Mouse (Mus musculus) right cerebral cortex, postnatal 36 days (tissue): ENCODE measurements around the gene Ptprn2.

Source experiments
- DNase-seq, 2 experiments: peaks; one replicate each; pipeline ENCODE4 v3.0.0; 2022; ENCODE audit warnings: low spot score in 2 of 2, mixed read lengths in 1 of 2

The Ptprn2 gene

DNA sequence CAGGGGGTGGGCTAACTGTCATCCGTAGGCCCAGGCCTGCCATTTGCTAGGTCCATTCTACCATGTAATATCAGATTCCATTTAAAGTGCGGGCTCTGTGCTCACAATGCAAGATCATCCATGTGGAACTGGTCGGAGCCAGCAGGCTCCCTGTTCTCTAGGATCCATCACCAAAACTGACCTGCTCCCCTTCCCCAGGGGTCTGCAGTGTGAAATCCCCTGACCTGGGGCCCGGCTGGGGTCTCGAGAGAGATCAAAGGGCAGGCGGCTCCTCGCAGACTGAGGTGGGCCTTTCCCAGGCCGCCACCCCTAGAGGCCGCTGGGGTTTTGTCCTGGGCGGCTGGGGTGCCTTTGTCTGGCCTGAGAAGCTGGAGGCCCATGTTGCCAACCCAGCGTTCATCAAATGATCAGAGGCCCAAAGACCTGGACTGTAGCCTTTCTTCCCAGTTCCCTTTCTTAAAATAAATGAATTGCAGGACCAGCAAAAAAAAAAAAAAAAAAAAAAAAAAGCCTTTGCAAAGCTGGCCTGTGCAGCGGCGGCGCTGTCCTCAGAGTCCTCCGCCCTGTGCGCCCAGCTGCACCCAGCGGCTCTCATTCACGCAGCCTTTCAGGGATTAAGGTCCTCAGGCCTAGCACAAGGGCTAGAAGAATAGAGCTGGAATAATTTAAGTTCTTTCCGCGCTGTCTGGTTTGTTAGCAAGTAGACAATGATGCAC lies 771.8 kb downstream of the Ptprn2 start:
- DNase-seq: no peak

DNA sequence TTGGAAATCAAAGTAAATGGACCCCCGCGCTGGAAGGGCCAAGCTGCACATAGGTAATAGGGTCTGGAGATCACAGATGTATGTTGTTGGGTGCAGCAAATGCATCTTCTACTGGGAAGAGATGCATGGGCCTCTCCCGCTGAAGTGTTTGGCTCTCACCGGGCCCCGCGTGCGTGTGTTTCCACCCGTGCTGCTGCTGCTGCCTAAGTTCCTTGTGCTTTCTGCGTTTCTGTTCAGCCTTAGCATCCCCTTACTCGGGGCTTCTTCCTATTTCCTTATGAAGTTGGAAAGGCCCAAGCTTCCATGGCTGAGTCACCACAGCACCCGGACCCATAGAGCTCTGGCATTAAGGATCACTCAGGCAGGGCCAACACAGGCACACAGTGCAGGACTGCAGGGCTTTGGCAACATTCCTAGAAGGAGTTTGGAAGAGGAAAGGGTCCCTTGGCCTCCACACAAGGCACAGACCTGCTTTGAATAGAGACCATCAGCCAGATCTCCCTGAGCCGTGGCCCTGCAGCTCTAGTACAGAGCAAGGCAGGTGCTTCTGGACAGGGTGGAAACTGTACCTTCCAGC lies 772.5 kb downstream of the Ptprn2 start:
- no peak for DNase-seq

DNA sequence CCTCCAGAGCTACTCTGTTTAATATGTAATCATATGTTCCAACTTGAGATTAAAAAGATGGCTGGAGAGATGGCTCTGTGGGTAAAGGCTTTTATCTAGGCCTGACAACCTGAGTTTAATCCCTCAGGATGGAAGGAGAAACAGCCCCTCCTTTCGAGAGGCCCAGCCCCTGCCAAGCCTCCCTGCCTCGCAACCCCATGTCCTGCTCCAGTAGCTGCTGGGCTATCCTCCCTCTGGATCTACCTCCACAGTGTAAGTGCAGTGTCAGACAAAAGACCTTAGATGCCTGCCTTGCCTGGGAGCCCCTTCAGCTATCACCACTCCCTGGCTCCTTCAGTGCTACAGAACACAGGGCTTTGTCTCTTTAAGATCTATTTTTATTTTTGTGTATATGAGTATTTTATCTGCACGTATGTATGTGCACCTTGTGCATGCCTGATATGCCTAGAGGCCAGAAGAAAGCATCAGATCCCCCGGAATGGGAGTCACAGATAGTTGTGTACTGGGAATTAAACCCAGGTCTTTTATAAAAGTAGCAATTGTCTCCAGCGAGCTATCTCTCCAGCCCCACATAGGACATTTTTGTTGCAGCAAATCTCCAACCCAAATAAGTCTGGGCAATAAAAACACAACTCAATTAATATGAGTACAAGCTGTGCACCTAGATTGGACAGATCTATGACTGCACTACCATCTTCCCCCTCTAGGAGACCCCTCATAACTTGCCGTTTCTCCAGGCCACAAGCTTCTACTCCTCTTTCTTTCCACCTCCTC lies 775.1 kb downstream of the Ptprn2 start:
- DNase-seq: no peak

DNA sequence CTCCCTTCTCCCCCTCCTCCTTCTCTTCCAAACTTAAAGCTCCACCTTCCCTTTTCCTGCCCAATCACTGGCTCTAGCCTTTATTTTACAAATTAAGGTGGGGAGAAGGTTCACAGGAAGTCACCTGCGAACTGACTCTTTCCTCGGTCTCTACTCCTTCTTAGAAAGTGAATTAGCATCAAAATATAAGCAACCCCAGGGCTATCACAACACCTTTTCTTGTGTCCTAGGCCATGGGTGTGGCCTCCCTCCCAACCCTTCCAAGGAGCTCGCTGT lies 775.6 kb downstream of the Ptprn2 start:
- no peak for DNase-seq

DNA sequence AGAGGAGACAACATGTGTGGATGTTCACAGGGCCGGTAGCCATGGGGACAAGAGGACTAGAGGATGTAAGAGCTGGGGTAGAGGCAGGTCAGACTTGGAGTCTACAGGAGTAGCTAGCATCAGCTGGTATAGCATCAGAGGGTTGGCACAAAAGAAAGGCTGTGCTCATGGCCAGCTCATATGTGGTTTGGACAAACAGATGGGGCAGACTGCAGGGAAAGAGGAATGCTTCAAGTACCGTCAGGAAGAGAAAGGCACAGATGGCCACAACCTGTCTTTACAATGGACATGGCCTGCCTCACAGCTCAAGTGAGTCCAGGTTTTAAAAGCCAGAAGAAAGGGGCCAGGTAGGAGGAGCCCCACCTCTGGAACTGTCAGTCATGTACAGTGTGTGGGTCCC lies 776.5 kb downstream of the Ptprn2 start:
- no peak for DNase-seq

DNA sequence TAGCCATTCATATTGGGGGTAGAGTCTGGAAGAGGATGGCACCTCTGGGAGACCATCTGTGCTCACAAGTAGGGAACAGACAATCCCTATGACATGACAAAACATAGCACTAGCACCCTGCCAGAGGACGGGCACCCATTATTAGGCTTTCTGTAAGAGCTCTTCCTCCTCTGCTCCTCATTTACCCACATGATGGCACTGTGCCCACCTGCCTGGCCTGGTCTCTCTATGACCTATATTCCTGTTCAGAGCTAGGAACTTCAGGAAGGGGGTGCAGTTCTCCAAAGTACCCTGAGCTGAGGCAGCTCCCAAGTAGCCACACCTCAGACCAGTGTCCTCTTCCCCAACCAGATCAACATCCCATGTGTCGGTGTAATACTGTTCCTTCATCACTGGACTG lies 777.6 kb downstream of the Ptprn2 start:
- DNase-seq: no peak

DNA sequence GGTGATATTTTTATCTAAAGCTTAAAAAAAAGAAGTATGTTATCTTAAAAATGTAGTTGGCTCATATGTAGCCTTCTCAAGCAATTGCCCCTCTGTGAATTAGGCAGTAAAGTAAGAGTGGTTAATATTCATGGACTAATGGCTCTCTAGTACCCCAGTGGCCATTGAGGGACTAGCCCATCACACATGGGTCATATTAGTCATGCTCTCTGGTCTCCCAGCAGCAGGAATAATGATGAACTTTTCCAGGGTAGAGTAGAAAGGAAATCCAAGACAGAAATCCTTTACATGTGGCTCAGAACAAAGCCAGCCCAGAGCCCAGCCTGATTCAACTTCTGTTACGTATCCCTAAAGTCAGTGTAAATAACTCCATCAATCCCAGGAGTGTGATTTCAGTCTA lies 779.7 kb downstream of the Ptprn2 start:
- no peak for DNase-seq

DNA sequence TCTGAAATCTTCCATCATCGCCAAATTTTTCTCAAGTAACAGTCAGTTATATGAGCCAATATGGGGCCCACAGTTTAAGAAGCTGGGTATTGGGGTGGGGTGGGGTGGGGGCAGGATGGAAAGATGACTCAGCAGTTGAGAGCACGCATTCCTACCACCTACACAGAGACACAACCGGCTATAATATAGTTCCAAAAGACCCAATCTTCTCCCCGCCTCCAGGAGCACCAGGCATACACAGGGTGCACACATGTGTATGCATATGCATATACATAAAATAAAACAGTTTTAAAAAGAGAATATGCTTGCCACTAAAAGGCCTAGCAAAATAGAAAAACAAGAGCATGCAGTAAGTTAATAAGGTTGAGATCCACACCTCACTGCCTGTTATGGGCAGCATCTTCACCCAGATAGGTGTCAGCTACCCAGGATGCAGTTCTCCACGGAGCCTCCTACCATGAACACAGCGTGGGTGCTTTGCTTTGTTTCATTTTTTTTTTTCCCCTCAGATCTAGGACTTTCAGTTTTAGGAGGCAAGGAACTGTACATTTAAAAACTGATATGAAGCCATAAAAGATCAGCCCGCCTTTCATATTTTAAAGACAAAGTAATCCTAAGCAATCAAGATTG lies 783.1 kb downstream of the Ptprn2 start:
- DNase-seq: no peak

DNA sequence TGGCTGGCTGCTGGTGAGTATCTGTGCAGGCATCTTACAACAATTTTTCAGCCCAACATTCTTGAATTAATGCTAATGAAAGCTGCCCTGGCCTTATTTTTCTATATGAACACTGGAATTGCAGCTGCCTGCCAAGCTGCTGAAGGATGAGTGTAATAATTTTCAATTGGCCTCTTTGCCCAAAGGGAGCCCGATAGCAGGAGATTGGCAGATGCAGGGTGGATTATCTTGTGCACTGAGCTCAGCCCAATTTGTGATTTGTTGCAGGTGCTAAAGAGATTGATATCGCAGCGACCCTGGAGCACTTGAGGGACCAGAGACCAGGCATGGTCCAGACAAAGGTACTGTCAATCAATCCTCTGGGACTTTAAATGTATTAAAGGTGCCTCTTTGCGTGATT lies 783.8 kb downstream of the Ptprn2 start:
- no peak for DNase-seq

DNA sequence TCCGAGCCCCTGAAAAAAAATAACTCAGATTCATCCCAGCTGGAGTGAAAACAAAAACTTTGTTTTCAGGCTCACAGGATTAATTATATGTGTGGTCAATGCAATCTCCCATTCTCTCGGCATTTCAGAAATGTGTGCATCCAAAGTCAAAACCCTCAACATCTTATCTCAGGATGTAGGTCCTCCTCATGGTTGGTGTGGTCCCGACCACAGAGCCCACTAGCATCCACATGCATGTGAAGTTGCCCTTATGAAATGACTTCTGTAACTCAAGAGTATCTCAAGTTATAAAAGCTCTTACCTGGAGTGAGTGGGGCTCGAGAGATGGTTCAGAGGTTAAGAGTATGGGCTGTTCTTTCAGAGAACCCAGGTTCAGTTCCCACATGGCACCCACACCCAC lies 784.7 kb downstream of the Ptprn2 start:
- DNase-seq: no peak

DNA sequence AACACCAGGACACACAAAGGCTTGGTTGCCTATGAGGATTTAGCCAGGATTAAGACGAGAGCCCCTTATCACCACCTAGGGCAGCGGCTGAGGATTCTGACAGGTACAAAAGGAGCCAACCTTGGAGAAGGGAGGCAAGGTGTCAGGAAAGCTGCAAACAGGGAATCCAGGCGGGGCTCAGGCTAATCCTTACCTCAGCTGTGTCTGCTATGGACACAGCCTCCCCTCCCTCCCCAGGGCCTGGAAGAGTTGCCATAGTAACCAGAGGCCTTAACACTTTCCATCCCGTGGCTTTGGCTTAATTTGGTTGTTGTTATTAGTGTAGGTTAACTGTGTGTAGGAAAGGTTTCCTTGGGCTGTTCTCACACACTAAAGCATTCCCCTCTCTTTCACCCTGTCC lies 787.6 kb downstream of the Ptprn2 start:
- no peak for DNase-seq

DNA sequence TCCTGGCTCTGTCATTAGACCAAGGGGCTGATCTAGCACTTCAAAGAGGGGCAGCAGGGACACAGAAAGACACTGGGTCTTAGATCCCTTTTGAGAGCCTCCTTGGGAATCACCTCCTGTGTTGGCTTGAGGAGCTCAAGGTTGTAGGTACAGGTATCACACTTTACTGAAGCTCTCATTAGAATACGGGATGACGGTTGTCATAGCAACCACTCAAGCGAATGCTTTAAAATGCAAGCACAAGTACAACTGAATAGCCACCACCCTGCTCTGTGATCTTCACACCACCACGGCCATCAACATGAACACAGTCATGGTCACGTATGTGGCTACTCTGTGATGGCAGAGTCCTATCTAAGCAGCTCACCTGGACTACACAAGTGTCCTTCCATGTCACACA lies 789.1 kb downstream of the Ptprn2 start:
- DNase-seq: no peak

DNA sequence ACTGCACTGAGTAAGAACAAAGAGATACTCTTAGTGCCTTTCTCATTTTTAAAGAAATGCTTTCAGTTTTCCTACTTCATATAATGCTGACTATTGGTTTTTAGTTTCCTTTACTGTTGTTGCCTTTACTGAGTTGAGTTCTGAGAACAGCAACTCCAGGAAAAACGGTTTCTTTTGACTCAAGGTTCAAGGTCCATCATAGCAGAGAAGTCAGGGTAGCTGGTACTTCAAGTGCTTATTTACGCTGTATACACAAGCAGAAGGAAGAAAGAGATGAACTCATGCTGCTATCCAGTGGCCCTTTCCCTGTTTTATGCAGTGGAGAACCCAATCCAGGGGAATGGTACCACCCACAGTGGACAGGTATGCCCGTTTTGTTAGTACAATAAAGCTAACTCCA lies 795.3 kb downstream of the Ptprn2 start:
- no peak for DNase-seq

DNA sequence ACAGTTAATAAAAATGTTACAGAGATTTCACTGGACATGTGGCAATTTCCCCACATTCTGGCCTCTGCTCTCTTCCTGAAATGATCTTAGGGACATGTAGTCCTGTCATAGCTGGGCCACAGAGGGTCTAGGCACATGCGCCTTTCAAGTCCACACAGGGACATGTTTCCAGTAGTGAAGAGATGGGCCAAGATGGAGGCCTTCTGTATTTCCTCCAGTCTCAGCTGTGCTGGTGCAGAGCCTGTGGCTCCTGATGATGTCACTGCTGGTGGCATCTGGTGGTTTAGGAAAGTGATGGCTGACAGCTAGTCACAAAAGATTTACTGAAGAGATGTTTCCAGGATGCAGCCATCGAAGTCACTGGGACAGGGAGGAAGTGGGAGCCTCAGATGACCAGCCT lies 797.1 kb downstream of the Ptprn2 start:
- DNase-seq: no peak

DNA sequence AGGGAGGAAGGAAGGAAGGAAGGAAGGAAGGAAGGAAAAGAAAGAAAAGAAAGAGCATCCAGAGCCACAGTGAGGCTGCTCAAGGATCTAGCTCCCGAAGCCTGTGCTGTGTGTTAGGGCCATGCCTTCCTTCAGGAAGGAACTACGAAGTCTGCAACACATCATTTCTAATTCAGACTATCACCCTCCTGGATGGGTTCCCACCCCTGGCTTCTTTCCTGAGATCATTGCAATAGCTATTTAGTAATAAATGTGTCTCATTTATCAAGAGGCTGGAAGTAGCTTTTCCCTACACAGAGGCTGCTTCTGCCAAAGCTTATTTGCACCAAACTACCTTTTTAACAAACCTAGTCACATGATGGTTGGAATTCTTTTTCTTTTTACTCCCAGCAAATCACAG lies 801.9 kb downstream of the Ptprn2 start:
- DNase-seq: no peak

DNA sequence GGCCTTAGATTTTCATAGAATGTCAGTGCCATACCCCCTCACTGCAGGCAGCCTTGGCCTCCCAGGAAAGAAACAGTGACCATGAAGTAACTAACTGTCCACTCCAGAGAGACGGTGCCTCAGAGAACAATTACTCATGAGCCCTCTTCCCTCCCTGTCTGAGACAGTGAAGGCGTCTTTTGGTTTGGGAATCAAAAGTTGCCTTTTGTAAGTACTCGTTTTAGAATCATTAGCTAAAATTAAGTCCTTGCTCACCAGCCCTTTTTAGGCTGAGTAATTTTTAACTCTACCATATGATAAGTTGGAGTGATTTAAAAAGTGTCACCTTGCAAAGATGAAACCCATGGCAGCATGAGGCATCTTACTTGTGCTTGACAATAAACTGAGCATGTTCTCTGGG lies 806.4 kb downstream of the Ptprn2 start:
- DNase-seq: no peak

DNA sequence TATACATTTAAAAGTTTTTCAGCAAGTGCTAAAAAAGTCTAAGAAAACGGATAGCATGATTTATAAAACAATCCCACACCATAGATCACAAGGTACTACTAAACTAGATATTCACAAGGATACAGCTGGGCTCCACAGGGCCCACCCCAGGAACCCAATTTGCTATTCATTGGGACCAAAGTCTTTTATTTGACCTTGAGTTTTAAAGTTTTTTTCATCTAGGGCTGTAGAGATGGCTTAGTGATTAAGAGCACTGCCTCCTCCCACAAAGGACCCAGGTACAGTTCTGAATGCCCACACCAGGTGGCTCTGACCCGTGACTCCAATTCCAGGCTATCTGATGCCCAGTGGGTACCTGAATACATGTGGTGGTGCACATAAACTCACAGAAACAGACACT lies 811.3 kb downstream of the Ptprn2 start:
- no peak for DNase-seq

DNA sequence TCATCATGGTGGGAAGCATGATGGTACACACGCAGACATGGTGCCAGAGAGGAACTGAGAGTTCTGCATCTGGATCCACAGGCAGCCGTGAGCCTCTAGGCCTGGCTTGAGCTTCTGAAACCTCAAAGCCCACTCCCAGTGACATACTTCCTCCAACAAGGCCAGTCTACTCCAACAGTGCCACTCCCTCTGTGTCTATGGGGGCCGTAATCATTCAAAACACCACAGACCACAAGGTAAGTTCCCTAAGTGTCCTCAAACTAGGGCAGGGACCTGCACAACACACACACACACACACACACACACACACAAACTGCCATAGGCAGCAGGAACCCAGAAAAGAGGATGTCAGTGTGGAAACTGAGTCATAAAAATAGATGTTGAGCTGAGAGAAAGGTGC lies 813.6 kb downstream of the Ptprn2 start:
- DNase-seq: no peak

DNA sequence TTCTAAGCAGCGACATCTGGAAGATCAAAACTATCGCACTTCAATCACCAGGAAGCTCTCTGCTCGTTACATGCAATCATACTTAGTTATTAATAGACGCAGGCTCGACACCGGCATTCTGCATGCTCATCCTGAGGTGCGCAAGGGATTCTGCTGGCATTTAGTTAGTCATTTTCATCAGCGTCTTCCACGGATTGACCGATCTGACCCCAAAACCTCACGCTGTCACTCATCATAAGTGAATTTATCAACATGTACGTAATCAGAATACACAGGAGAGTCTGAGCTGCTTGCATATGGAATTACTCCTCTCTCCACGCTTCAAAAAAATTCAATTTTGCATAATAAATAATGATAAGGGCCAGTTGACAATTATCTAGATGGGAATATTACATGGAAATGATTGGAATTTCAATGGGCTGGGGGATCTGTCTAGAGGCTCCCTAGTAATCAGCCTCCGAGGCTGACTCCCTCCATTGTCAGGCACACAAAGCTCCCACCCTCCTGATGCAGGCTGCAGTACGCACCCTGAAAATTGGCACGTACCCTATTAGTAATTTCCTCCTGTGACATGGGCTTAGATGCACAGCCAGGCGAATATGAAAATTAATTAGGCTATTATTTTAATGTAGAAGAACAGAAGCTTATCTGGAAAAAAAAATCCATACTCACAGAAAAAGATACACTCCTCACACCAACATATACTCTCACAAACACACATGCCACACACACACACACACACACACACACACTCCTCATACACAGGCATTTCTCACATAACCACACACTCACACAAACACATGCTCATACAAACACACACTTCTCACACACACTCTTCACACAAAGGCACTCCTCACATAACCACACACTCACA lies 819.5 kb downstream of the Ptprn2 start:
- no peak for DNase-seq

DNA sequence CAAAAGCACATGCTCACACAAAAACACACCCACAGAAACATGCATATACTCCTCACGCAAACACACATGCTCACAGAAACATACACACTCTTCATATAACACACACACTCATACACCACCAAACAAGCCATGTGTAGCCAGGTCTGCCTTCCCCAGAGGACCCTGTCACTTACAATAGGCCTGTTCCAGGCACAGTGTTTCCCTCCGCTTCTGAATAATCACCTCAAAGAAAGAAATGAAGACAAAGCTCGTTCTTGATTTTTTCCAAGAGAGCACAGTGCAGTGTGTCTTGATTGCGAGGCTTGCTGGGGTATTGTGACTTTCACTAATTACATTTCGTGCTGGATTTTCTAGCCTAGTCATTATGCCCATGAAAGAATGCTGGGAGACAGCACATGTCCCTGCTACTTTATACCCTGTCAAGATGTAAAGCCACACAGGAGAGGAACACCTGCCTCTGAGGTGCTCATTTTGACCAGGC lies 820.1 kb downstream of the Ptprn2 start:
- no peak for DNase-seq

DNA sequence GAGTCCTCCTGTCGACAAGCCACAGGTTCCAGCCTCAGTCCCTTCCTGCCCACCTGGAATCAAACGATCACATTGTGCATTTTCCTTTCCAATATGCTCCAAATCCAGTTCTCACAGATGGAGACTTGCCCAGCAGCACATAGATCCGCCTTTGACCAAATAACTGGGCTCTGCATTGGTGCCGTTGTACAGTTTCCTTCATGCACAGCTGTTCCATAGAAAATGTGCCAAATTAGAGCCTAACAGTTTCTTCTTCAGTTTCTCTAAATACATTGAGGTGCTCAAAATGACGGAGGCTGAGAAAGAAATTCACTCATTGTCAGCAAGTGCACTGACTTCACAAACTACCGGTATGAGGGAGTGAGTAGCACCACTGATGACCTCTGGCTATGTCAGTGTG lies 826.6 kb downstream of the Ptprn2 start:
- DNase-seq: no peak

DNA sequence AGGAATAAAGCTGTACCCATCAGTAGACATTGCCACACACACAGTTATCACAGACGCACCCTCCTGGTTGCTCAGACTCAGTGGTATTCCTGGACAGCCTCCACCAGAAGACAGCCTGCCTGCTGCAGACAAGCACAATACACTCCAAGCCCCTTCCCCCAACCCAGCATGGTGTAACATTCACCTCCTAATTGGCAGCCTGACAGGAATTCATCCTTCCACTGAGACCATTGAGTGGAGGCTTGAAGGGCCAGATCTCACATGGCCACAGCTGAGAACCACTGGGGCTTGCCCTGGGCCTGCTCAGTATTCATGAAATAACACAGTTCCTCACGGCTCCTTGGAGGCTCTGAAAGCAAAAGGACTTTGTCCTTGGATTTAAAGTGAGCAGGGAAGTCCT lies 829.5 kb downstream of the Ptprn2 start:
- no peak for DNase-seq
